ENCODE assay signal across 8 mouse cellular contexts in the genomic region with DNA sequence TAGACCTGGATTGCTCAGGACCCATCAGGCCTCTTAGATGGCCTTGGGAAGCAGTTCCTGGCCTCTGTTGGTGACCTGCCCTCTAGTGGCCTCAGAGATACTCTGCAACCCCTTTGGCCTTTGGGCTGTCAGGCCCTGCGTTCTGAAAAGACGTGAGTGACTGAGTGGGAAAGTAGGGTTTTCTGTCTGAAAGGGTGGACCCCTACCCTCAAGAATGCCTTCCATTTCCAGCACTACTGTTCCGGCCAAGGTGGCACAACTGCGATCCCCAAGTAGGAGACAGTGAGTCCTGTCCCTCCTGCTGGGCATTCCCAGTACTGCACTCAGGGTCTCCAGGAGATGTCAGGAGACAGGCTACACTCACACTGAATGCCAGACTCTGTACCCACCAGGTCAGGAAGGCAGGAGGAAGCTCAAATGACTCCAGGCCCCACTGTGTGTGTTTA. TPM values are rescaled to one million over a fixed set of nuclear protein-coding genes. Genes with fewer than 3 reads are reported as not detected.
DNase-seq lines count a peak whose midpoint lies in the region; ATAC-seq and TF ChIP-seq lines count a peak whose summit lies in the region.

No protein-coding gene starts in this region.

- H3K27ac ChIP-seq in MEL (ENCODE audit: control insufficient read depth, low read depth, low read length): no peak overlapping the region
- no peak overlapping the region for H3K27ac ChIP-seq in forebrain, embryonic 12.5 days
- no peak overlapping the region for H3K27ac ChIP-seq in left cerebral cortex, adult 2 months

- H3K4me1 ChIP-seq in MEL (ENCODE audit: control insufficient read depth in 1 of 2, insufficient read depth in 2 of 2, low read length in 2 of 2): no peaks in the 10 kb centered on the region
- H3K4me1 ChIP-seq in forebrain, embryonic 12.5 days: peaks cover 47% of the 10 kb centered on the region
- peaks cover 4% of the 10 kb centered on the region; the same call in 1 of the 2 replicates for H3K4me1 ChIP-seq in megakaryocyte, embryonic 14.5 days

- ATAC-seq in forebrain, embryonic 12.5 days (ENCODE audit: low FRiP score): peak; percentile 52; the same call in 1 of the 2 replicates
- ATAC-seq in inflammation-experienced regulatory T-cells, adult 6 months: no peak

- peak; percentile 69 for DNase-seq in MEL (ENCODE audit: low read depth, low spot score)
- DNase-seq in c-Kit-positive CD71-positive TER-119-negative erythroid progenitor cells, embryonic 14.5 days (ENCODE audit: low read depth): peak; percentile 27
- peak; percentile 9 for DNase-seq in heart, postnatal 25 days (ENCODE audit: low spot score)
- peak; percentile 41 to 64 for DNase-seq in left cerebral cortex, adult 2 months (ENCODE audit: extremely low spot score in 1 of 2, low spot score in 2 of 2)
- DNase-seq in right cerebral cortex, postnatal 14 days: peak; percentile 72

- no peaks in the 10 kb centered on the region for H3K79me2 ChIP-seq in MEL (ENCODE audit: control insufficient read depth, insufficient read depth, low read length, poor library complexity)

- no peak for TF ChIP-seq POLR2A in MEL (IDR thresholded peaks at IDR 0.05; ENCODE audit: control insufficient read depth in 1 of 2, insufficient read depth in 1 of 2, low read depth in 1 of 2, low read length in 2 of 2, poor library complexity in 1 of 2)

- H3K36me3 ChIP-seq in MEL (ENCODE audit: control insufficient read depth in 1 of 2, insufficient read depth in 2 of 2, low read length in 2 of 2): no peaks in the 10 kb centered on the region
- no peaks in the 10 kb centered on the region for H3K36me3 ChIP-seq in forebrain, embryonic 12.5 days (replicated peaks)
- H3K36me3 ChIP-seq in megakaryocyte, embryonic 14.5 days (replicated peaks; ENCODE audit: low read length): no peaks in the 10 kb centered on the region

- no peaks in the 10 kb centered on the region for H3K9me3 ChIP-seq in MEL (replicated peaks; ENCODE audit: insufficient read depth, low read length)
- H3K9me3 ChIP-seq in forebrain, embryonic 12.5 days: no peaks in the 10 kb centered on the region
- peaks cover 4% of the 10 kb centered on the region for H3K9me3 ChIP-seq in megakaryocyte, embryonic 14.5 days

- WGBS in forebrain, embryonic 12.5 days: 5% methylated on average over 4 of the region's 4 CpGs

- H3K4me2 ChIP-seq in forebrain, embryonic 12.5 days: 0 out of 2 replicates have a peak overlapping the region, but pooled peaks have one; percentile 4

- peak; percentile 31 for TF ChIP-seq RAD21 in MEL (IDR thresholded peaks at IDR 0.05; ENCODE audit: low read depth, low read length)

- intact Hi-C loops in heart, postnatal 25 days (cut with DNase I): loop anchor here (5.0 kb wide), 1 partner anchor 77 kb away; no protein-coding TSS in a partner anchor
- intact Hi-C loops in left cerebral cortex, adult 2 months (cut with DNase I): loop anchor here (5.0 kb wide), 2 partner anchors 77 to 153 kb away; no protein-coding TSS in a partner anchor

- H3K27me3 ChIP-seq in MEL (ENCODE audit: control insufficient read depth in 1 of 2, insufficient read depth in 2 of 2, low read length in 2 of 2): no peaks in the 10 kb centered on the region
- 0 out of 2 replicates have a peak, but pooled peaks cover 4% of the 10 kb centered on the region for H3K27me3 ChIP-seq in forebrain, embryonic 12.5 days
- H3K27me3 ChIP-seq in megakaryocyte, embryonic 14.5 days (replicated peaks): peaks cover 30% of the 10 kb centered on the region

- TF ChIP-seq CTCF in MEL (IDR thresholded peaks at IDR 0.05 in 2 of 3, conservative IDR thresholded peaks at IDR 0.05 in 1 of 3; ENCODE audit: control insufficient read depth in 1 of 3, insufficient read depth in 1 of 3, low read depth in 2 of 3, low read length in 3 of 3, poor library complexity in 1 of 3, severe bottlenecking in 1 of 3): peak; percentile 85 to 94 (median 91)
- peak; percentile 76 for TF ChIP-seq CTCF in left cerebral cortex, adult 2 months (IDR thresholded peaks at IDR 0.05)

- H3K4me3 ChIP-seq in MEL (ENCODE audit: control insufficient read depth in 1 of 2, insufficient read depth in 1 of 2, low read depth in 2 of 2, low read length in 2 of 2): no peak overlapping the region
- no peak overlapping the region for H3K4me3 ChIP-seq in forebrain, embryonic 12.5 days (replicated peaks)
- H3K4me3 ChIP-seq in left cerebral cortex, adult 2 months: no peak overlapping the region
- H3K4me3 ChIP-seq in megakaryocyte, embryonic 14.5 days (replicated peaks): peak overlapping the region; percentile 81

- no peak for TF ChIP-seq EP300 in MEL (IDR thresholded peaks at IDR 0.05; ENCODE audit: low read depth in 1 of 2, low read length in 2 of 2)

- H3K9ac ChIP-seq in MEL (ENCODE audit: control insufficient read depth, low read depth, low read length, poor library complexity, severe bottlenecking): no peak overlapping the region
- H3K9ac ChIP-seq in forebrain, embryonic 12.5 days: no peak overlapping the region

TF ChIP-seq in MEL, 35 proteins besides CTCF, POLR2A, EP300 and RAD21:
- TF ChIP-seq SMC3 (IDR thresholded peaks at IDR 0.05; ENCODE audit: low read depth, low read length) (peak; percentile 54), JUND (IDR thresholded peaks at IDR 0.05; ENCODE audit: low read depth, low read length) (no peak)

RNA-seq across cellular contexts. Expression of gene Emx1, which starts 51.8 kb away (rescaled TPM):
- not detected in 2 replicates for total RNA-seq in MEL (2012; rRNA removed)
- not detected for polyA plus RNA-seq in MEL (2012; ENCODE audit: insufficient read depth in 1 of 2, insufficient read length in 2 of 2, low read depth in 1 of 2, low replicate concordance in 2 of 2, missing spikeins in 1 of 2)
- 71.6 and 89.0 TPM in 2 replicates for polyA plus RNA-seq in forebrain, embryonic 12.5 days (2016; fragmentation: Nextera tagmentation; extraction: Ambion mirVana)
- total RNA-seq in heart, postnatal 25 days (2021): not detected
- total RNA-seq in left cerebral cortex, adult 2 months (2021): 10 to 100 TPM; 32.8 to 40.1 TPM
- not detected in 2 replicates for polyA plus RNA-seq in megakaryocyte, embryonic 14.5 days (2012; ENCODE audit: insufficient read depth, low replicate concordance)
- not detected for polyA plus RNA-seq in inflammation-experienced regulatory T-cells, adult 6 months (2017; shearing (Covaris generic))

Comparison
In these comparisons a context has a peak if more than half of its experiments do, and no peak if none do; other contexts are left out.
1. DNase-seq: peak in every context shown above with its lines; median percentile 72 in right cerebral cortex, postnatal 14 days; 69 in MEL; 52 in left cerebral cortex, adult 2 months; 27 in c-Kit-positive CD71-positive TER-119-negative erythroid progenitor cells, embryonic 14.5 days; 9 in heart, postnatal 25 days.
2. RNA of gene Emx1, which starts 51.8 kb away (polyA plus RNA-seq): 71.6 to 89.0 TPM in forebrain, embryonic 12.5 days; not detected in MEL, not detected in megakaryocyte, embryonic 14.5 days and not detected in inflammation-experienced regulatory T-cells, adult 6 months; every median in the first group is over 10 times any median in the second.